In the genomic region with DNA sequence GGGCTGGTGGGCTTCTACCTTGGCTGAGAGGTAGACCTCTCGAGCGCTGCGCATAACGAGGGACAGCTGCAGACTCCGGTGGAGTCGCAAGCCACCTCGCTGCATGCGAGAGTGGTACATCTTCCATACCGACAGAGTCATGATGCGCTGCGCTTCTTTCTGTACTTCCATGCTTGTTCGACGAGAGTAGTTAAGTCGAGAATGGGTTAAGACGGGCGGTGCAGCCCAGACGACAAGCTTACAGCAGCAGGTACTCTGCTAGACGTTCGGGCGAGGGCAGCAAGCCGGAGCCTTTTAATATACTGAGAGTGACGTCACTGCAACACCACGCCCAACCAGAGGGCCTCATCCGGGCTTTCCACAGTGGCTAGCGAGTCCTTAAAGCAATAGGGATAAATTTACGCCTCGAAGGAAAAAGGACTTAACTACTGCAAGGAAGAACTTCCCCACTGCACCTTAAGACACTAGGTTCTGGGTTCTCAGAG, we compare ENCODE assay signal across 8 mouse cellular contexts. TPM values are rescaled to one million over a fixed set of nuclear protein-coding genes. Genes with fewer than 3 reads are reported as not detected.
A peak's percentile ranks its signal among the peaks of the same experiment; 100 is the strongest.
DNase-seq lines count a peak whose midpoint lies in the region; ATAC-seq and TF ChIP-seq lines count a peak whose summit lies in the region.

Gene Ier2, minus strand, starts transcription at position 272 of the 485 bp plus-strand sequence.

- H3K9ac ChIP-seq in embryonic facial prominence, embryonic 13.5 days, result peak within 1 kb of the TSS; percentile 94
- peak within 1 kb of the TSS; percentile 93 for H3K9ac ChIP-seq in heart, adult 2 months (ENCODE audit: low read depth, low read length)
- peak within 1 kb of the TSS; percentile 96 for H3K9ac ChIP-seq in limb, embryonic 12.5 days (replicated peaks)
- peak within 1 kb of the TSS; percentile 66 for H3K9ac ChIP-seq in midbrain, embryonic 14.5 days (replicated peaks; ENCODE audit: low read length)

- peak within 1 kb of the TSS; percentile 96 for H3K27ac ChIP-seq in embryonic facial prominence, embryonic 13.5 days
- peak within 1 kb of the TSS; percentile 96 for H3K27ac ChIP-seq in heart, adult 2 months
- H3K27ac ChIP-seq in limb, embryonic 12.5 days, result peak within 1 kb of the TSS; percentile 97
- H3K27ac ChIP-seq in midbrain, embryonic 14.5 days (replicated peaks; ENCODE audit: low read depth, low read length), result peak within 1 kb of the TSS; percentile 78

- peak; percentile 79 for ATAC-seq in embryonic facial prominence, embryonic 13.5 days (ENCODE audit: insufficient number of reproducible peaks, insufficient read depth, low FRiP score, low TSS enrichment, low read depth)
- ATAC-seq in limb, embryonic 12.5 days (ENCODE audit: insufficient number of reproducible peaks, insufficient read depth, low FRiP score, low TSS enrichment, low read depth), result peak; percentile 46
- ATAC-seq in midbrain, embryonic 14.5 days (ENCODE audit: low FRiP score, low TSS enrichment), result peak; percentile 84

- TF ChIP-seq POLR2A in heart, adult 2 months (IDR thresholded peaks at IDR 0.05; ENCODE audit: insufficient read depth, low read depth, low read length), result peak; percentile 100

- TF ChIP-seq EP300 in heart, adult 2 months (IDR thresholded peaks at IDR 0.05; ENCODE audit: insufficient read depth, low read depth, low read length), result peak; percentile 97

- H3K9me3 ChIP-seq in embryonic facial prominence, embryonic 13.5 days, result no peaks in the 10 kb centered on the region
- H3K9me3 ChIP-seq in limb, embryonic 12.5 days, result no peaks in the 10 kb centered on the region
- H3K9me3 ChIP-seq in midbrain, embryonic 14.5 days (ENCODE audit: control insufficient read depth, low read length), result no peaks in the 10 kb centered on the region

- peaks cover under 1% of the 10 kb centered on the region; the same call in 1 of the 2 replicates for H3K36me3 ChIP-seq in embryonic facial prominence, embryonic 13.5 days
- H3K36me3 ChIP-seq in heart, adult 2 months (ENCODE audit: control insufficient read depth, insufficient read depth, low read length), result no peaks in the 10 kb centered on the region
- H3K36me3 ChIP-seq in limb, embryonic 12.5 days, result peaks cover 11% of the 10 kb centered on the region; the same call in 1 of the 2 replicates
- no peaks in the 10 kb centered on the region for H3K36me3 ChIP-seq in midbrain, embryonic 14.5 days (ENCODE audit: control insufficient read depth, insufficient read depth, low read length)

- H3K27me3 ChIP-seq in embryonic facial prominence, embryonic 13.5 days, result no peaks in the 10 kb centered on the region
- H3K27me3 ChIP-seq in heart, adult 2 months (ENCODE audit: control insufficient read depth, insufficient read depth, low read length), result no peaks in the 10 kb centered on the region
- no peaks in the 10 kb centered on the region for H3K27me3 ChIP-seq in limb, embryonic 12.5 days
- no peaks in the 10 kb centered on the region for H3K27me3 ChIP-seq in midbrain, embryonic 14.5 days (ENCODE audit: control insufficient read depth, insufficient read depth, low read length)

- H3K79me2 ChIP-seq in heart, adult 2 months (replicated peaks; ENCODE audit: control insufficient read depth, insufficient read depth, low read length), result no peaks in the 10 kb centered on the region

- intact Hi-C loops in heart, adult 2 months (cut with DNase I), result no loop called here

- under 1% methylated on average over 27 of the region's 27 CpGs for WGBS in embryonic facial prominence, embryonic 13.5 days
- under 1% methylated on average over 27 of the region's 27 CpGs for WGBS in heart, adult 2 months
- WGBS in limb, embryonic 12.5 days, result under 1% methylated on average over 27 of the region's 27 CpGs
- 0% methylated on average over 27 of the region's 27 CpGs for WGBS in midbrain, embryonic 14.5 days

- H3K4me3 ChIP-seq in embryonic facial prominence, embryonic 13.5 days, result peak within 1 kb of the TSS; percentile 85
- H3K4me3 ChIP-seq in heart, adult 2 months, result peak within 1 kb of the TSS; percentile 87
- peak within 1 kb of the TSS; percentile 97 for H3K4me3 ChIP-seq in limb, embryonic 12.5 days (replicated peaks)
- H3K4me3 ChIP-seq in midbrain, embryonic 14.5 days (replicated peaks; ENCODE audit: low read depth, low read length), result peak within 1 kb of the TSS; percentile 59

- DNase-seq in 3T3-L1 (ENCODE audit: low read depth, low spot score), result peak; percentile 100
- peak; percentile 86 to 89 for DNase-seq in adrenal gland, postnatal 4 days (ENCODE audit: low spot score in 2 of 2)
- DNase-seq in heart, adult 2 months, result peak; percentile 96
- peak; percentile 96 to 97 for DNase-seq in kidney, adult 8-10 months
- DNase-seq in midbrain, embryonic 14.5 days, result peak; percentile 97
- DNase-seq in spleen, adult 12 weeks (ENCODE audit: low spot score), result peak; percentile 84

- TF ChIP-seq CTCF in heart, adult 2 months (IDR thresholded peaks at IDR 0.05), result peak; percentile 25

- H3K4me1 ChIP-seq in embryonic facial prominence, embryonic 13.5 days, result peaks cover 50% of the 10 kb centered on the region
- H3K4me1 ChIP-seq in heart, adult 2 months (ENCODE audit: control insufficient read depth, insufficient read depth, low read length), result no peaks in the 10 kb centered on the region; the same call in 1 of the 2 replicates
- H3K4me1 ChIP-seq in limb, embryonic 12.5 days (replicated peaks), result peaks cover 47% of the 10 kb centered on the region
- H3K4me1 ChIP-seq in midbrain, embryonic 14.5 days (ENCODE audit: control insufficient read depth, insufficient read depth, low read length), result peaks cover 29% of the 10 kb centered on the region

- H3K4me2 ChIP-seq in embryonic facial prominence, embryonic 13.5 days, result peak within 1 kb of the TSS; percentile 87
- H3K4me2 ChIP-seq in limb, embryonic 12.5 days, result peak within 1 kb of the TSS; percentile 89
- H3K4me2 ChIP-seq in midbrain, embryonic 14.5 days (ENCODE audit: low read length), result peak within 1 kb of the TSS; percentile 91

RNA-seq across cellular contexts. Expression of gene Ier2, which starts in this region (rescaled TPM):
- total RNA-seq in adrenal gland, postnatal 4 days (2021), result 10 to 100 TPM; 35.1 to 35.3 TPM
- 64.3 and 67.6 TPM in 2 replicates for polyA plus RNA-seq in embryonic facial prominence, embryonic 13.5 days (2015; fragmentation: Nextera tagmentation; extraction: Ambion mirVana)
- 10 to 100 TPM; 11.8 to 13.0 TPM for total RNA-seq in heart, adult 2 months (2021)
- polyA plus RNA-seq in heart, adult 2 months (2012; rRNA removed), result 6.8 and 8.1 TPM in 2 replicates
- polyA plus RNA-seq in limb, embryonic 12.5 days (2016; fragmentation: Nextera tagmentation; extraction: Ambion mirVana), result 134 and 144 TPM in 2 replicates
- 15.5 and 16.0 TPM in 2 replicates for polyA plus RNA-seq in midbrain, embryonic 14.5 days (2014; fragmentation: Nextera tagmentation; extraction: Ambion mirVana)

Comparison
In these comparisons a context has a peak if more than half of its experiments do, and no peak if none do; other contexts are left out.
1. Peak in every context shown above with its lines: DNase-seq, ATAC-seq, H3K4me3 ChIP-seq and H3K27ac ChIP-seq.